Mouse (Mus musculus) erythroblast, embryonic 14.5 days (primary cell): ENCODE data around the gene Rras. TPM values are rescaled to one million over a fixed set of nuclear protein-coding genes. Genes with fewer than 3 reads are reported as not detected.

Source experiments
- H3K27me3 ChIP-seq: 2 replicates; pipeline ENCODE4 v1.6.1; 2012; ENCODE audit warnings: inconsistent platforms; ENCODE audit not compliant: control insufficient read depth
- H3K36me3 ChIP-seq: 2 replicates; pipeline ENCODE4 v1.6.1; 2012; ENCODE audit warnings: mild to moderate bottlenecking, inconsistent platforms; ENCODE audit not compliant: control insufficient read depth
- H3K4me1 ChIP-seq: 2 replicates; pipeline ENCODE4 v1.6.1; 2012; ENCODE audit warnings: inconsistent platforms; ENCODE audit not compliant: control insufficient read depth
- H3K4me3 ChIP-seq: replicated peaks from 2 replicates; pipeline ENCODE3; 2012; ENCODE audit warnings: moderate library complexity, mild to moderate bottlenecking, inconsistent platforms
- H3K9me3 ChIP-seq: 2 replicates; pipeline ENCODE4 v1.6.1; 2012; ENCODE audit warnings: low read length, inconsistent platforms, mixed read lengths; ENCODE audit not compliant: control insufficient read depth
- GATA1 ChIP-seq: IDR thresholded peaks from 2 replicates; pipeline ENCODE4 v1.6.1; 2012; ENCODE audit warnings: low read length, inconsistent platforms, mixed read lengths
- TAL1 ChIP-seq: IDR thresholded peaks from 3 replicates; pipeline ENCODE4 v1.6.1; 2012; ENCODE audit warnings: low read length, inconsistent platforms, mixed read lengths
- polyA plus RNA-seq: library from polyadenylated mRNA; stranded (reverse); fragments of >175 nt; gene quantifications from 2 replicates; pipeline ENCODE4 v1.2.3, GENCODE M21; 2012

Rras gene
- 0.45 and 0.53 TPM in 2 replicates for polyA plus RNA-seq

- peaks cover 39% of the 10 kb centered on the region for H3K27me3 ChIP-seq
- TF ChIP-seq GATA1 (0 out of 2 replicates have a peak, but pooled peaks have one; percentile 21), TAL1 (no peak)
- H3K4me3 ChIP-seq, result peak within 1 kb of the TSS; percentile 87
- no peaks in the 10 kb centered on the region for H3K9me3 ChIP-seq
- peaks cover 20% of the 10 kb centered on the region for H3K36me3 ChIP-seq
- H3K4me1 ChIP-seq, result peaks cover 61% of the 10 kb centered on the region
Observed at GRCm38 (mm10) chr7:45017242-45018061, at the start of gene Rras. TSS of gene Rras (plus strand) at chr7:45017961.

- Histone ChIP-seq H3K4me1 (peaks cover 49% of the 10 kb centered on the region), H3K4me3 (peak overlapping the region; percentile 58), H3K27me3 (peaks cover 14% of the 10 kb centered on the region), H3K9me3 (no peaks in the 10 kb centered on the region), H3K36me3 (peaks cover under 1% of the 10 kb centered on the region)
- no peak for TF ChIP-seq TAL1
- TF ChIP-seq GATA1, result no peak
Observed at GRCm38 (mm10) chr7:44970231-44970691, 47.5 kb upstream of the Rras start.

- Histone ChIP-seq H3K36me3 (peaks cover 9% of the 10 kb centered on the region), H3K4me1 (peaks cover 53% of the 10 kb centered on the region), H3K9me3 (no peaks in the 10 kb centered on the region), H3K27me3 (peaks cover 14% of the 10 kb centered on the region), H3K4me3 (no peak overlapping the region)
- no peak for TF ChIP-seq TAL1
- TF ChIP-seq GATA1, result no peak
Observed at GRCm38 (mm10) chr7:44971142-44971541, 46.6 kb upstream of the Rras start.

GRCm38 (mm10) chr7:44973415-44974130 lies 44.2 kb upstream of the Rras start:
- peaks cover 14% of the 10 kb centered on the region for H3K27me3 ChIP-seq
- peaks cover 33% of the 10 kb centered on the region for H3K36me3 ChIP-seq
- H3K9me3 ChIP-seq, result no peaks in the 10 kb centered on the region
- TF ChIP-seq GATA1, result no peak
- no peak for TF ChIP-seq TAL1
- H3K4me3 ChIP-seq, result no peak overlapping the region
- H3K4me1 ChIP-seq, result peaks cover 46% of the 10 kb centered on the region

GRCm38 (mm10) chr7:44974383-44975116 lies 43.2 kb upstream of the Rras start, which contains the start of gene Cpt1c:
TSS of gene Cpt1c (minus strand) at chr7:44974851.
- H3K27me3 ChIP-seq, result peaks cover 14% of the 10 kb centered on the region
- peaks cover 46% of the 10 kb centered on the region for H3K4me1 ChIP-seq

GRCm38 (mm10) chr7:44975117-44975419 lies 42.7 kb upstream of the Rras start:
- Histone ChIP-seq H3K4me1 (peaks cover 44% of the 10 kb centered on the region), H3K36me3 (peaks cover 48% of the 10 kb centered on the region), H3K27me3 (peaks cover 14% of the 10 kb centered on the region), H3K9me3 (no peaks in the 10 kb centered on the region), H3K4me3 (peak overlapping the region; percentile 52)
- TF ChIP-seq TAL1 (no peak), GATA1 (no peak)

More at GRCm38 (mm10) chr7:44974383-44975116, 43.2 kb upstream of the Rras start, which contains the start of gene Cpt1c:
- H3K9me3 ChIP-seq, result no peaks in the 10 kb centered on the region
- H3K4me3 ChIP-seq, result peak within 1 kb of the TSS; percentile 52
- H3K36me3 ChIP-seq, result peaks cover 43% of the 10 kb centered on the region
- no peak for TF ChIP-seq TAL1
- TF ChIP-seq GATA1, result no peak

GRCm38 (mm10) chr7:44978300-44978699 lies 39.5 kb upstream of the Rras start:
- peaks cover 1% of the 10 kb centered on the region; the same call in 1 of the 2 replicates for H3K27me3 ChIP-seq
- peaks cover 76% of the 10 kb centered on the region for H3K36me3 ChIP-seq
- TF ChIP-seq TAL1 (no peak), GATA1 (no peak)
- H3K9me3 ChIP-seq, result no peaks in the 10 kb centered on the region
- H3K4me3 ChIP-seq, result no peak overlapping the region
- H3K4me1 ChIP-seq, result peaks cover 27% of the 10 kb centered on the region

- H3K4me3 ChIP-seq, result no peak overlapping the region
- H3K9me3 ChIP-seq, result no peaks in the 10 kb centered on the region
- H3K27me3 ChIP-seq, result no peaks in the 10 kb centered on the region
- H3K4me1 ChIP-seq, result peaks cover 31% of the 10 kb centered on the region
- peaks cover 75% of the 10 kb centered on the region for H3K36me3 ChIP-seq
- TF ChIP-seq GATA1 (no peak), TAL1 (no peak)
Observed at GRCm38 (mm10) chr7:44981539-44981938, 36.2 kb upstream of the Rras start.

- Histone ChIP-seq H3K4me1 (peaks cover 45% of the 10 kb centered on the region), H3K36me3 (peaks cover 60% of the 10 kb centered on the region), H3K9me3 (no peaks in the 10 kb centered on the region), H3K4me3 (no peak overlapping the region), H3K27me3 (no peaks in the 10 kb centered on the region)
- TF ChIP-seq GATA1, result no peak
- no peak for TF ChIP-seq TAL1
Observed at GRCm38 (mm10) chr7:44983085-44983484, 34.7 kb upstream of the Rras start.
